Mouse (Mus musculus) hindbrain, postnatal 0 days (tissue): ENCODE results near the gene Fcrla. TPM values are rescaled to one million over a fixed set of nuclear protein-coding genes. Genes with fewer than 3 reads are reported as not detected.

Experiments used
- ATAC-seq: fragments of 200-750 bp; cut with Nextera tagmentation; 2 replicates; pipeline ENCODE4 v1.8.0; 2017; ENCODE audit warnings: mild to moderate bottlenecking, moderate TSS enrichment, moderate library complexity
- DNase-seq: peaks from one replicate; pipeline ENCODE4 v3.0.0-alpha.2; 2015; ENCODE audit warnings: low spot score
- H3K27ac ChIP-seq: fragments of 300-500 bp; sonication (generic); 2 replicates; pipeline ENCODE4 v1.5.1; 2014; ENCODE audit warnings: mild to moderate bottlenecking
- H3K27me3 ChIP-seq: fragments of 300-500 bp; sonication (generic); 2 replicates; pipeline ENCODE4 v1.6.1; 2014; ENCODE audit warnings: low read length, mixed read lengths; ENCODE audit not compliant: insufficient read depth
- H3K36me3 ChIP-seq: fragments of 300-500 bp; sonication (generic); 2 replicates; pipeline ENCODE4 v1.6.1; 2014; ENCODE audit warnings: low read length, mixed read lengths; ENCODE audit not compliant: insufficient read depth
- H3K4me1 ChIP-seq: fragments of 300-500 bp; sonication (generic); 2 replicates; pipeline ENCODE4 v1.6.1; 2014; ENCODE audit warnings: antibody characterized with exemption, low read length, mixed read lengths; ENCODE audit not compliant: insufficient read depth
- H3K4me2 ChIP-seq: fragments of 300-500 bp; sonication (generic); 2 replicates; pipeline ENCODE4 v1.6.1; 2014; ENCODE audit warnings: low read depth, mild to moderate bottlenecking, low read length, moderate library complexity, mixed read lengths
- H3K4me3 ChIP-seq: fragments of 300-500 bp; sonication (generic); 2 replicates; pipeline ENCODE4 v1.5.1; 2014; ENCODE audit warnings: low read length
- H3K9ac ChIP-seq: fragments of 300-500 bp; sonication (generic); replicated peaks from 2 replicates; pipeline ENCODE4 v1.6.1; 2014; ENCODE audit warnings: mild to moderate bottlenecking, low read length, moderate library complexity, mixed read lengths
- H3K9me3 ChIP-seq: fragments of 300-500 bp; sonication (generic); 2 replicates; pipeline ENCODE4 v1.6.1; 2016; ENCODE audit warnings: low read length, mixed read lengths
- CTCF ChIP-seq: IDR thresholded peaks from 2 replicates; pipeline ENCODE4 v1.5.1; 2016; ENCODE audit warnings: antibody characterized with exemption, control low read depth, low read depth
- WGBS: fragments of 180-500 bp; shearing (Covaris S2); extraction: QIAGEN DNeasy Blood & Tissue Kit; methylation state at CpG from one replicate; pipeline ENCODE4 v1.1.7; 2014; 5-methylcytosine and 5-hydroxymethylcytosine counted together
- polyA plus RNA-seq: library from polyadenylated mRNA; unstranded; fragments of >200 nt; fragmentation: Nextera tagmentation; extraction: Ambion mirVana; gene quantifications from 2 replicates; pipeline ENCODE4 v1.2.1, GENCODE M21; 2015
- total RNA-seq: library from RNA; depleted of rRNA; stranded (reverse); fragments of >200 nt; gene quantifications from 2 replicates; pipeline ENCODE4 v1.2.3, GENCODE M21; 2014

The Fcrla gene
- total and polyA plus RNA-seq, 2 experiments from 2014 or later = not detected

- ATAC-seq (no peak), DNase-seq (no peak)
- Histone ChIP-seq H3K27ac (no peak overlapping the region), H3K4me3 (no peak overlapping the region), H3K4me2 (no peak overlapping the region), H3K27me3 (no peaks in the 10 kb centered on the region), H3K4me1 (no peaks in the 10 kb centered on the region), H3K36me3 (no peaks in the 10 kb centered on the region), H3K9me3 (no peaks in the 10 kb centered on the region), H3K9ac (no peak overlapping the region)
- no peak for TF ChIP-seq CTCF
- WGBS = 72% methylated on average over 6 of the region's 6 CpGs
Measured at GRCm38 (mm10) chr1:170933386-170933920, 6.1 kb upstream of the Fcrla start.

- Histone ChIP-seq H3K27me3 (no peaks in the 10 kb centered on the region), H3K27ac (no peak overlapping the region)
- no peak for ATAC-seq
Measured at GRCm38 (mm10) chr1:170932043-170932442, 4.7 kb upstream of the Fcrla start.

GRCm38 (mm10) chr1:170929245-170929644, 1.9 kb upstream of the Fcrla start:
- TF ChIP-seq CTCF = no peak
- Histone ChIP-seq H3K9ac (no peak overlapping the region), H3K4me3 (no peak overlapping the region), H3K36me3 (no peaks in the 10 kb centered on the region), H3K27me3 (no peaks in the 10 kb centered on the region), H3K4me2 (no peak overlapping the region), H3K9me3 (no peaks in the 10 kb centered on the region), H3K4me1 (no peaks in the 10 kb centered on the region), H3K27ac (no peak overlapping the region)
- WGBS = 78% methylated on average over 4 of the region's 4 CpGs
- ATAC-seq (no peak), DNase-seq (no peak)

More at GRCm38 (mm10) chr1:170932043-170932442, 4.7 kb upstream of the Fcrla start:
- DNase-seq = no peak
- Histone ChIP-seq H3K36me3 (no peaks in the 10 kb centered on the region), H3K4me1 (no peaks in the 10 kb centered on the region), H3K9ac (no peak overlapping the region), H3K9me3 (no peaks in the 10 kb centered on the region), H3K4me2 (no peak overlapping the region), H3K4me3 (no peak overlapping the region)
- no peak for TF ChIP-seq CTCF
- 85% methylated on average over 3 of the region's 3 CpGs for WGBS

GRCm38 (mm10) chr1:170928467-170928866, 1.1 kb upstream of the Fcrla start:
- no peak for TF ChIP-seq CTCF
- Histone ChIP-seq H3K4me3 (no peak overlapping the region), H3K27me3 (no peaks in the 10 kb centered on the region), H3K4me2 (no peak overlapping the region), H3K4me1 (no peaks in the 10 kb centered on the region), H3K9ac (no peak overlapping the region), H3K9me3 (no peaks in the 10 kb centered on the region), H3K27ac (no peak overlapping the region), H3K36me3 (no peaks in the 10 kb centered on the region)
- ATAC-seq (no peak), DNase-seq (no peak)
- 74% methylated on average over 2 of the region's 2 CpGs for WGBS

- H3K4me2 ChIP-seq = no peak overlapping the region
- no peak for DNase-seq
- no peaks in the 10 kb centered on the region for H3K9me3 ChIP-seq
- no peaks in the 10 kb centered on the region for H3K36me3 ChIP-seq
- no peak for TF ChIP-seq CTCF
- H3K4me3 ChIP-seq = no peak overlapping the region
- ATAC-seq = no peak
- no peaks in the 10 kb centered on the region for H3K4me1 ChIP-seq
- 65% methylated on average over 6 of the region's 6 CpGs for WGBS
- H3K27ac ChIP-seq = no peak overlapping the region
- no peaks in the 10 kb centered on the region for H3K27me3 ChIP-seq
- H3K9ac ChIP-seq = no peak overlapping the region
Measured at GRCm38 (mm10) chr1:170926941-170927340, 442 bp downstream of the Fcrla start.

GRCm38 (mm10) chr1:170924485-170924884, 2.9 kb downstream of the Fcrla start:
- H3K4me3 ChIP-seq = no peak overlapping the region
- 88% methylated on average over 6 of the region's 6 CpGs for WGBS

GRCm38 (mm10) chr1:170919308-170919707, 8.1 kb downstream of the Fcrla start:
- H3K27ac ChIP-seq = no peak overlapping the region
- no peaks in the 10 kb centered on the region for H3K4me1 ChIP-seq
- ATAC-seq (no peak), DNase-seq (no peak)
- 88% methylated on average over 8 of the region's 8 CpGs for WGBS
- no peak overlapping the region for H3K4me2 ChIP-seq
- no peak overlapping the region for H3K9ac ChIP-seq
- TF ChIP-seq CTCF = no peak
- no peaks in the 10 kb centered on the region for H3K9me3 ChIP-seq
- no peaks in the 10 kb centered on the region for H3K27me3 ChIP-seq
- no peaks in the 10 kb centered on the region for H3K36me3 ChIP-seq
- no peak overlapping the region for H3K4me3 ChIP-seq

More at GRCm38 (mm10) chr1:170924485-170924884, 2.9 kb downstream of the Fcrla start:
- H3K9me3 ChIP-seq = no peaks in the 10 kb centered on the region
- no peaks in the 10 kb centered on the region for H3K36me3 ChIP-seq
- no peak overlapping the region for H3K9ac ChIP-seq
- no peaks in the 10 kb centered on the region for H3K27me3 ChIP-seq
- H3K4me2 ChIP-seq = no peak overlapping the region
- ATAC-seq = no peak
- DNase-seq = no peak
- no peaks in the 10 kb centered on the region for H3K4me1 ChIP-seq
- no peak overlapping the region for H3K27ac ChIP-seq
- TF ChIP-seq CTCF = no peak
